10 mouse cellular contexts compared by ENCODE assay signal in genomic region chr7:145159283-145160240, GRCm38 (mm10). TPM values are rescaled to one million over a fixed set of nuclear protein-coding genes. Genes with fewer than 3 reads are reported as not detected.
A peak's percentile ranks its signal among the peaks of the same experiment; 100 is the strongest.
DNase-seq lines count a peak whose midpoint lies in the region; ATAC-seq and TF ChIP-seq lines count a peak whose summit lies in the region.
"Had no signal": no experiment of that assay in that cellular context is flagged by ENCODE, and none has a peak within 500 bp of the region (broad histone marks: within the 10 kb centered on the region; RNA-seq: fewer than 3 reads in every experiment).

No protein-coding gene starts in this region.

- H3K27me3 ChIP-seq in liver, embryonic 11.5 days (replicated peaks; ENCODE audit: control insufficient read depth, insufficient read depth, low read length) = no peaks in the 10 kb centered on the region
- no peaks in the 10 kb centered on the region for H3K27me3 ChIP-seq in forebrain, embryonic 14.5 days (replicated peaks; ENCODE audit: control insufficient read depth, insufficient read depth, low read length)

- no peak for ATAC-seq in liver, embryonic 11.5 days (replicated peaks; ENCODE audit: low FRiP score)
- peak; percentile 82 for ATAC-seq in forebrain, embryonic 14.5 days

- no peak overlapping the region for H3K9ac ChIP-seq in liver, embryonic 11.5 days (ENCODE audit: low read depth, low read length)
- H3K9ac ChIP-seq in forebrain, embryonic 14.5 days (ENCODE audit: low read length) = no peak overlapping the region

- WGBS in liver, embryonic 11.5 days = 59% methylated on average over 13 of the region's 13 CpGs
- 17% methylated on average over 13 of the region's 13 CpGs for WGBS in forebrain, embryonic 14.5 days

- intact Hi-C loops in gastrocnemius, adult 2 months (cut with DNase I) = no loop called here

- no peak overlapping the region for H3K27ac ChIP-seq in liver, embryonic 11.5 days (ENCODE audit: low read depth, low read length)
- no peak overlapping the region for H3K27ac ChIP-seq in forebrain, embryonic 14.5 days (ENCODE audit: low read depth, low read length)
- no peak overlapping the region for H3K27ac ChIP-seq in gastrocnemius, adult 2 months

- H3K4me3 ChIP-seq in liver, embryonic 11.5 days (ENCODE audit: low read depth, low read length) = no peak overlapping the region
- H3K4me3 ChIP-seq in forebrain, embryonic 14.5 days (ENCODE audit: low read depth, low read length) = no peak overlapping the region
- H3K4me3 ChIP-seq in gastrocnemius, adult 2 months = no peak overlapping the region
- H3K4me3 ChIP-seq: erythroblast, embryonic 14.5 days had no signal

- no peaks in the 10 kb centered on the region for H3K9me3 ChIP-seq in liver, embryonic 11.5 days (ENCODE audit: control insufficient read depth, low read length)
- H3K9me3 ChIP-seq in forebrain, embryonic 14.5 days (replicated peaks; ENCODE audit: control insufficient read depth, low read length) = no peaks in the 10 kb centered on the region
- H3K9me3 ChIP-seq: G1E had no signal

- H3K4me1 ChIP-seq in liver, embryonic 11.5 days (replicated peaks; ENCODE audit: control insufficient read depth, insufficient read depth, low read length) = no peaks in the 10 kb centered on the region
- H3K4me1 ChIP-seq in forebrain, embryonic 14.5 days (ENCODE audit: control insufficient read depth, insufficient read depth, low read length) = peaks cover 10% of the 10 kb centered on the region; the same call in 1 of the 2 replicates

- no peak for TF ChIP-seq CTCF in gastrocnemius, adult 2 months (IDR thresholded peaks at IDR 0.05)

- no peaks in the 10 kb centered on the region for H3K36me3 ChIP-seq in liver, embryonic 11.5 days (ENCODE audit: control insufficient read depth, insufficient read depth, low read length)
- no peaks in the 10 kb centered on the region for H3K36me3 ChIP-seq in forebrain, embryonic 14.5 days (ENCODE audit: control insufficient read depth, insufficient read depth, low read length)
- H3K36me3 ChIP-seq: G1E had no signal

- peak; percentile 18 for DNase-seq in liver
- DNase-seq in liver, embryonic 11.5 days (ENCODE audit: low spot score) = no peak
- DNase-seq in forebrain, embryonic 14.5 days (ENCODE audit: low spot score) = peak; percentile 60
- DNase-seq in kidney, adult 8-10 months = peak; percentile 40 to 43
- DNase-seq in lung, postnatal 25 days (ENCODE audit: low spot score) = peak; percentile 50
- DNase-seq in frontal cortex, adult 2 months (ENCODE audit: extremely low spot score in 1 of 2, low spot score in 1 of 2) = no peak
- no peak for DNase-seq in gastrocnemius, adult 2 months
- no peak for DNase-seq in c-Kit-positive CD71-positive TER-119-positive erythroid progenitor cells, embryonic 14.5 days (ENCODE audit: low spot score)

- H3K4me2 ChIP-seq in liver, embryonic 11.5 days = no peak overlapping the region
- no peak overlapping the region for H3K4me2 ChIP-seq in forebrain, embryonic 14.5 days (ENCODE audit: low read length)

RNA-seq across cellular contexts. Expression of gene 1810010D01Rik, which starts 48.4 kb away (rescaled TPM):
- 0.29 and 0.67 TPM in 2 replicates for polyA plus RNA-seq in liver, embryonic 11.5 days (2014; fragmentation: Nextera tagmentation; extraction: Ambion mirVana)
- polyA plus RNA-seq in forebrain, embryonic 14.5 days (2014; fragmentation: Nextera tagmentation; extraction: Ambion mirVana) = not detected in 2 replicates
- polyA plus RNA-seq in frontal cortex, adult 2 months (2012; rRNA removed) = 2.1 and 2.7 TPM in 2 replicates
- under 1 TPM in 1 of 2 experiments, not detected in 1; 0.67 TPM for total RNA-seq in gastrocnemius, adult 2 months (2021)
- total RNA-seq: G1E had no signal
- polyA plus RNA-seq: erythroblast, embryonic 14.5 days; G1E had no signal

Comparison
In these comparisons a context has a peak if more than half of its experiments do, and no peak if none do; other contexts are left out.
1. DNase-seq: peak in liver (single experiment), forebrain, embryonic 14.5 days (single experiment), kidney, adult 8-10 months (2 of 2) and lung, postnatal 25 days (single experiment); none in liver, embryonic 11.5 days (single experiment), frontal cortex, adult 2 months (0 of 2), gastrocnemius, adult 2 months (single experiment) and c-Kit-positive CD71-positive TER-119-positive erythroid progenitor cells, embryonic 14.5 days (single experiment).